Mouse (Mus musculus): ENCODE measurements at regions not wholly inside any gene's neighbourhood (a gene's known extent, or its start where the extent isn't known, plus 50 kb on each side); places are given as distances from the start of the nearest gene placed in this dataset.

GRCm38 (mm10) chr16:9113801-9114200 lies 283.9 kb downstream of the 1810013L24Rik start:
- Histone ChIP-seq H3K9ac (ENCODE audit: low read depth, low read length) (no peak overlapping the region), H3K36me3 (ENCODE audit: control insufficient read depth, insufficient read depth, low read length) (no peaks in the 10 kb centered on the region), H3K4me1 (ENCODE audit: control insufficient read depth, insufficient read depth, low read length) (no peaks in the 10 kb centered on the region), H3K4me2 (ENCODE audit: low read depth, low read length) (no peak overlapping the region), H3K27me3 (replicated peaks; ENCODE audit: control insufficient read depth, insufficient read depth, low read length) (no peaks in the 10 kb centered on the region), H3K4me3 (ENCODE audit: low read depth, low read length) (no peak overlapping the region), H3K9me3 (ENCODE audit: control insufficient read depth, low read length) (no peaks in the 10 kb centered on the region), H3K27ac (replicated peaks; ENCODE audit: low read depth, low read length) (no peak overlapping the region)
- 85% methylated on average over 3 of the region's 3 CpGs for WGBS
- no peak for ATAC-seq (ENCODE audit: low read depth)
- no peak for DNase-seq (ENCODE audit: low spot score)

- Histone ChIP-seq H3K27ac (replicated peaks; ENCODE audit: low read depth, low read length) (no peak overlapping the region), H3K9me3 (ENCODE audit: control insufficient read depth, low read length) (no peaks in the 10 kb centered on the region), H3K4me3 (ENCODE audit: low read depth, low read length) (no peak overlapping the region), H3K27me3 (replicated peaks; ENCODE audit: control insufficient read depth, insufficient read depth, low read length) (no peaks in the 10 kb centered on the region), H3K36me3 (ENCODE audit: control insufficient read depth, insufficient read depth, low read length) (no peaks in the 10 kb centered on the region), H3K4me1 (ENCODE audit: control insufficient read depth, insufficient read depth, low read length) (no peaks in the 10 kb centered on the region), H3K9ac (ENCODE audit: low read depth, low read length) (no peak overlapping the region), H3K4me2 (ENCODE audit: low read depth, low read length) (no peak overlapping the region)
- ATAC-seq (ENCODE audit: low read depth) (0 out of 2 replicates have a peak, but pooled peaks have one; percentile 57), DNase-seq (ENCODE audit: low spot score) (peak; percentile 47)
- 13% methylated on average over 5 of the region's 5 CpGs for WGBS
These were observed 285.6 kb downstream of the 1810013L24Rik start for GRCm38 (mm10) chr16:9115548-9115947.

- Histone ChIP-seq H3K36me3 (ENCODE audit: control insufficient read depth, insufficient read depth, low read length) (no peaks in the 10 kb centered on the region), H3K4me3 (ENCODE audit: low read depth, low read length) (no peak overlapping the region), H3K4me1 (ENCODE audit: control insufficient read depth, insufficient read depth, low read length) (no peaks in the 10 kb centered on the region), H3K9me3 (ENCODE audit: control insufficient read depth, low read length) (no peaks in the 10 kb centered on the region), H3K9ac (ENCODE audit: low read depth, low read length) (no peak overlapping the region), H3K4me2 (ENCODE audit: low read depth, low read length) (no peak overlapping the region), H3K27me3 (replicated peaks; ENCODE audit: control insufficient read depth, insufficient read depth, low read length) (no peaks in the 10 kb centered on the region), H3K27ac (replicated peaks; ENCODE audit: low read depth, low read length) (no peak overlapping the region)
- DNase-seq (ENCODE audit: low spot score) = no peak
- ATAC-seq (ENCODE audit: low read depth) = no peak
- 81% methylated on average over 2 of the region's 2 CpGs for WGBS
These were observed 291.7 kb downstream of the 1810013L24Rik start for GRCm38 (mm10) chr16:9121581-9121980.

- H3K4me1 ChIP-seq (ENCODE audit: control insufficient read depth, insufficient read depth, low read length) = no peaks in the 10 kb centered on the region
- no peak overlapping the region for H3K9ac ChIP-seq (ENCODE audit: low read depth, low read length)
- 65% methylated on average over 3 of the region's 3 CpGs for WGBS
- DNase-seq (ENCODE audit: low spot score) (no peak), ATAC-seq (ENCODE audit: low read depth) (no peak)
- no peak overlapping the region for H3K4me3 ChIP-seq (ENCODE audit: low read depth, low read length)
- H3K9me3 ChIP-seq (ENCODE audit: control insufficient read depth, low read length) = no peaks in the 10 kb centered on the region
- H3K27ac ChIP-seq (replicated peaks; ENCODE audit: low read depth, low read length) = no peak overlapping the region
- no peaks in the 10 kb centered on the region for H3K36me3 ChIP-seq (ENCODE audit: control insufficient read depth, insufficient read depth, low read length)
- H3K27me3 ChIP-seq (replicated peaks; ENCODE audit: control insufficient read depth, insufficient read depth, low read length) = no peaks in the 10 kb centered on the region
- no peak overlapping the region for H3K4me2 ChIP-seq (ENCODE audit: low read depth, low read length)
These were observed 302.2 kb downstream of the 1810013L24Rik start for GRCm38 (mm10) chr16:9132113-9132512.

GRCm38 (mm10) chr16:9132778-9133177 lies 302.9 kb downstream of the 1810013L24Rik start:
- no peak for DNase-seq (ENCODE audit: low spot score)
- H3K36me3 ChIP-seq (ENCODE audit: control insufficient read depth, insufficient read depth, low read length) = no peaks in the 10 kb centered on the region
- H3K4me3 ChIP-seq (ENCODE audit: low read depth, low read length) = no peak overlapping the region
- no peak overlapping the region for H3K27ac ChIP-seq (replicated peaks; ENCODE audit: low read depth, low read length)
- H3K4me2 ChIP-seq (ENCODE audit: low read depth, low read length) = no peak overlapping the region
- H3K9ac ChIP-seq (ENCODE audit: low read depth, low read length) = no peak overlapping the region
- H3K9me3 ChIP-seq (ENCODE audit: control insufficient read depth, low read length) = no peaks in the 10 kb centered on the region
- H3K27me3 ChIP-seq (replicated peaks; ENCODE audit: control insufficient read depth, insufficient read depth, low read length) = no peaks in the 10 kb centered on the region
- H3K4me1 ChIP-seq (ENCODE audit: control insufficient read depth, insufficient read depth, low read length) = no peaks in the 10 kb centered on the region
- ATAC-seq (ENCODE audit: low read depth) = no peak

GRCm38 (mm10) chr16:9135377-9135776 lies 305.5 kb downstream of the 1810013L24Rik start:
- WGBS = 81% methylated on average over 8 of the region's 8 CpGs
- H3K4me2 ChIP-seq (ENCODE audit: low read depth, low read length) = no peak overlapping the region
- H3K36me3 ChIP-seq (ENCODE audit: control insufficient read depth, insufficient read depth, low read length) = no peaks in the 10 kb centered on the region
- no peak overlapping the region for H3K9ac ChIP-seq (ENCODE audit: low read depth, low read length)
- no peak overlapping the region for H3K27ac ChIP-seq (replicated peaks; ENCODE audit: low read depth, low read length)
- H3K27me3 ChIP-seq (replicated peaks; ENCODE audit: control insufficient read depth, insufficient read depth, low read length) = no peaks in the 10 kb centered on the region
- no peaks in the 10 kb centered on the region for H3K9me3 ChIP-seq (ENCODE audit: control insufficient read depth, low read length)
- ATAC-seq (ENCODE audit: low read depth) (no peak), DNase-seq (ENCODE audit: low spot score) (no peak)
- H3K4me1 ChIP-seq (ENCODE audit: control insufficient read depth, insufficient read depth, low read length) = no peaks in the 10 kb centered on the region
- no peak overlapping the region for H3K4me3 ChIP-seq (ENCODE audit: low read depth, low read length)

GRCm38 (mm10) chr16:9138552-9139224 lies 308.8 kb downstream of the 1810013L24Rik start:
- Histone ChIP-seq H3K27me3 (replicated peaks; ENCODE audit: control insufficient read depth, insufficient read depth, low read length) (no peaks in the 10 kb centered on the region), H3K4me2 (ENCODE audit: low read depth, low read length) (no peak overlapping the region), H3K4me3 (ENCODE audit: low read depth, low read length) (no peak overlapping the region), H3K9me3 (ENCODE audit: control insufficient read depth, low read length) (no peaks in the 10 kb centered on the region), H3K27ac (replicated peaks; ENCODE audit: low read depth, low read length) (no peak overlapping the region), H3K9ac (ENCODE audit: low read depth, low read length) (no peak overlapping the region), H3K36me3 (ENCODE audit: control insufficient read depth, insufficient read depth, low read length) (no peaks in the 10 kb centered on the region), H3K4me1 (ENCODE audit: control insufficient read depth, insufficient read depth, low read length) (no peaks in the 10 kb centered on the region)
- ATAC-seq (ENCODE audit: low read depth) (no peak), DNase-seq (ENCODE audit: low spot score) (no peak)
- 73% methylated on average over 8 of the region's 8 CpGs for WGBS

GRCm38 (mm10) chr16:9139405-9139804 lies 309.5 kb downstream of the 1810013L24Rik start:
- H3K27me3 ChIP-seq (replicated peaks; ENCODE audit: control insufficient read depth, insufficient read depth, low read length) = no peaks in the 10 kb centered on the region
- 71% methylated on average over 3 of the region's 3 CpGs for WGBS
- no peak for DNase-seq (ENCODE audit: low spot score)
- H3K4me2 ChIP-seq (ENCODE audit: low read depth, low read length) = no peak overlapping the region
- H3K27ac ChIP-seq (replicated peaks; ENCODE audit: low read depth, low read length) = no peak overlapping the region
- H3K9ac ChIP-seq (ENCODE audit: low read depth, low read length) = no peak overlapping the region
- H3K36me3 ChIP-seq (ENCODE audit: control insufficient read depth, insufficient read depth, low read length) = no peaks in the 10 kb centered on the region
- ATAC-seq (ENCODE audit: low read depth) = no peak
- H3K9me3 ChIP-seq (ENCODE audit: control insufficient read depth, low read length) = no peaks in the 10 kb centered on the region
- no peak overlapping the region for H3K4me3 ChIP-seq (ENCODE audit: low read depth, low read length)
- no peaks in the 10 kb centered on the region for H3K4me1 ChIP-seq (ENCODE audit: control insufficient read depth, insufficient read depth, low read length)
